Mouse (Mus musculus) intestine, postnatal 0 days (tissue): ENCODE data around the gene Phf13. TPM values are rescaled to one million over a fixed set of nuclear protein-coding genes. Genes with fewer than 3 reads are reported as not detected.

Experiments used
- ATAC-seq: fragments of 200-750 bp; cut with Nextera tagmentation; 2 replicates; pipeline ENCODE4 v1.8.0; 2017; ENCODE audit warnings: mild to moderate bottlenecking, moderate TSS enrichment, moderate library complexity
- H3K27ac ChIP-seq: fragments of 300-500 bp; sonication (generic); 2 replicates; pipeline ENCODE4 v1.5.1; 2014; ENCODE audit warnings: mild to moderate bottlenecking, low read depth, low read length, moderate library complexity
- H3K27me3 ChIP-seq: fragments of 300-500 bp; sonication (generic); replicated peaks from 2 replicates; pipeline ENCODE4 v1.6.1; 2014; ENCODE audit warnings: low read length, mixed read lengths; ENCODE audit not compliant: control insufficient read depth, insufficient read depth
- H3K36me3 ChIP-seq: fragments of 300-500 bp; sonication (generic); 2 replicates; pipeline ENCODE4 v1.6.1; 2014; ENCODE audit warnings: mild to moderate bottlenecking, moderate library complexity; ENCODE audit not compliant: control insufficient read depth, insufficient read depth
- H3K4me1 ChIP-seq: fragments of 300-500 bp; sonication (generic); replicated peaks from 2 replicates; pipeline ENCODE4 v1.6.1; 2014; ENCODE audit warnings: antibody characterized with exemption, low read length, mixed read lengths; ENCODE audit not compliant: control insufficient read depth, insufficient read depth
- H3K4me2 ChIP-seq: fragments of 300-500 bp; sonication (generic); replicated peaks from 2 replicates; pipeline ENCODE4 v1.6.1; 2014; ENCODE audit warnings: low read depth, mild to moderate bottlenecking, moderate library complexity
- H3K4me3 ChIP-seq: fragments of 300-500 bp; sonication (generic); 2 replicates; pipeline ENCODE4 v1.5.1; 2014; ENCODE audit warnings: low read depth, low read length
- H3K9ac ChIP-seq: fragments of 300-500 bp; sonication (generic); 2 replicates; pipeline ENCODE4 v1.6.1; 2014; ENCODE audit warnings: mild to moderate bottlenecking, low read depth, low read length
- H3K9me3 ChIP-seq: fragments of 300-500 bp; sonication (generic); 2 replicates; pipeline ENCODE4 v1.6.1; 2016; ENCODE audit warnings: mixed run types; ENCODE audit not compliant: control insufficient read depth
- CTCF ChIP-seq: sonication (generic); IDR thresholded peaks from 2 replicates; pipeline ENCODE4 v1.5.1; 2016; ENCODE audit warnings: low read depth, mild to moderate bottlenecking, control low read depth, antibody characterized with exemption, moderate library complexity
- WGBS: fragments of 180-500 bp; shearing (Covaris S2); extraction: QIAGEN DNeasy Blood & Tissue Kit; methylation state at CpG from one replicate; pipeline ENCODE4 v1.1.7; 2014; 5-methylcytosine and 5-hydroxymethylcytosine counted together
- polyA plus RNA-seq: library from polyadenylated mRNA; unstranded; fragments of >200 nt; fragmentation: Nextera tagmentation; extraction: Ambion mirVana; gene quantifications from 2 replicates; pipeline ENCODE4 v1.2.1, GENCODE M21; 2015

The Phf13 gene
- polyA plus RNA-seq, 1 experiment from 2014 or later, result 10.6 TPM

GRCm38 (mm10) chr4:152006812-152007211 lies 10.8 kb upstream of the Phf13 start:
- H3K9me3 ChIP-seq, result no peaks in the 10 kb centered on the region
- no peak overlapping the region; the same call in 1 of the 2 replicates for H3K27ac ChIP-seq
- H3K27me3 ChIP-seq, result no peaks in the 10 kb centered on the region
- H3K4me3 ChIP-seq, result no peak overlapping the region
- H3K4me1 ChIP-seq, result peaks cover 8% of the 10 kb centered on the region
- peak overlapping the region; percentile 100; the same call in 1 of the 2 replicates for H3K4me2 ChIP-seq
- WGBS, result 61% methylated on average over 3 of the region's 3 CpGs
- H3K9ac ChIP-seq, result no peak overlapping the region
- TF ChIP-seq CTCF, result no peak
- no peak for ATAC-seq
- H3K36me3 ChIP-seq, result no peaks in the 10 kb centered on the region; the same call in 1 of the 2 replicates

- 75% methylated on average over 6 of the region's 6 CpGs for WGBS
- H3K4me1 ChIP-seq, result peaks cover 8% of the 10 kb centered on the region
- no peak overlapping the region for H3K9ac ChIP-seq
- no peaks in the 10 kb centered on the region for H3K9me3 ChIP-seq
- no peak for ATAC-seq
- H3K4me3 ChIP-seq, result no peak overlapping the region
- peak; percentile 55 for TF ChIP-seq CTCF
- no peak overlapping the region for H3K27ac ChIP-seq
- H3K4me2 ChIP-seq, result no peak overlapping the region
- H3K36me3 ChIP-seq, result no peaks in the 10 kb centered on the region
- H3K27me3 ChIP-seq, result no peaks in the 10 kb centered on the region
Observed at GRCm38 (mm10) chr4:152006137-152006536, 10.1 kb upstream of the Phf13 start.

GRCm38 (mm10) chr4:152002063-152002462 lies 6.0 kb upstream of the Phf13 start:
- ATAC-seq, result no peak
- Histone ChIP-seq H3K4me2 (no peak overlapping the region), H3K36me3 (no peaks in the 10 kb centered on the region), H3K9ac (no peak overlapping the region), H3K4me3 (no peak overlapping the region), H3K9me3 (no peaks in the 10 kb centered on the region), H3K4me1 (no peaks in the 10 kb centered on the region), H3K27me3 (no peaks in the 10 kb centered on the region), H3K27ac (no peak overlapping the region)
- no peak for TF ChIP-seq CTCF
- WGBS, result 64% methylated on average over 3 of the region's 3 CpGs

DNA sequence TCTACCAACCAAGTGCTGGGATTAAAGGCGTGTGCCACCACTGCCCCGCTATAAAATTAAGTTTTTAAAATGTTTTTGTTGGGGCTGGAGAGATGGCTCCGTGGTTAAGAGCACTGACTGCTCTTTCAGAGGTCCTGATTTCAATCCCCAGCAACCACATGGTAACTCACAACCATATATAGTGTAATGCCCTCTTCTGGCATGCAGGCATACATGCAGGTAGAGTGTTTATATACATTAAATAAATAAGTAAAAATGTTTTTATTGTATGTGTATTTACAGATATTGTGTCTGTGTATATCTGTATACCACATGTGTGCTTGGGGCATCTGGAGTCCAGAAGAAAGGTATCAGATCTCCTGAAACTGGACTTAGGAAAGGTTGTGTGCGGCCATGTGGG lies 5.3 kb upstream of the Phf13 start:
- H3K27ac ChIP-seq, result no peak overlapping the region
- no peak for ATAC-seq
- WGBS, result 75% methylated on average over 4 of the region's 4 CpGs
- no peaks in the 10 kb centered on the region for H3K9me3 ChIP-seq
- H3K4me3 ChIP-seq, result no peak overlapping the region
- no peaks in the 10 kb centered on the region for H3K4me1 ChIP-seq
- H3K4me2 ChIP-seq, result no peak overlapping the region
- H3K27me3 ChIP-seq, result no peaks in the 10 kb centered on the region
- peak; percentile 38 for TF ChIP-seq CTCF
- H3K36me3 ChIP-seq, result no peaks in the 10 kb centered on the region
- no peak overlapping the region for H3K9ac ChIP-seq

- ATAC-seq, result no peak
- Histone ChIP-seq H3K9ac (no peak overlapping the region), H3K36me3 (no peaks in the 10 kb centered on the region; the same call in 1 of the 2 replicates), H3K4me3 (no peak overlapping the region), H3K27ac (no peak overlapping the region), H3K4me1 (no peaks in the 10 kb centered on the region), H3K4me2 (no peak overlapping the region), H3K27me3 (no peaks in the 10 kb centered on the region), H3K9me3 (no peaks in the 10 kb centered on the region)
- 20% methylated on average over 4 of the region's 4 CpGs for WGBS
- no peak for TF ChIP-seq CTCF
Observed at GRCm38 (mm10) chr4:152000906-152001305, 4.8 kb upstream of the Phf13 start.

GRCm38 (mm10) chr4:151999481-151999880 lies 3.4 kb upstream of the Phf13 start:
- TF ChIP-seq CTCF, result no peak
- WGBS, result 75% methylated on average over 3 of the region's 3 CpGs
- ATAC-seq, result no peak
- Histone ChIP-seq H3K36me3 (no peaks in the 10 kb centered on the region; the same call in 1 of the 2 replicates), H3K27me3 (no peaks in the 10 kb centered on the region), H3K4me1 (no peaks in the 10 kb centered on the region), H3K9ac (no peak overlapping the region), H3K9me3 (no peaks in the 10 kb centered on the region), H3K4me3 (no peak overlapping the region), H3K27ac (no peak overlapping the region), H3K4me2 (no peak overlapping the region)

DNA sequence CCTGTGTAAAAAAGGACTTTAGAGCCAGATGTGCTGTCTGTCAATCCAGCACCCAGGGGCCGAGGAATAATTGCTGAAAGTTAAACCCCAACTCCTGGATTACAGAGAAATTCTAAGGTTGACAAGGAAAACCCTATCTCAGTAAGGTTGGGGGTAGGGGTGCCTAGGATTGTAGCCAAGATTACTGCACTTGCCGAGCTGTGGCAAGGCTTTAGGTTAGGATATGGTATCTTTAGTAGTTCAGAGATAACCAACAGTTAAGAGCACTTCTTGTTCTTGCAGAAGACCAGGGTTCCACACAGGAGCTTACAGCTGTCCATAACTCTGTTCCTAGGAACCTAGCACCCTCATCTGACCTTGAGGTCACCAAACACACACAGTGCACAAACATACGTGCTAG lies 1.6 kb upstream of the Phf13 start:
- H3K4me2 ChIP-seq, result peak overlapping the region; percentile 93
- TF ChIP-seq CTCF, result no peak
- H3K4me1 ChIP-seq, result no peaks in the 10 kb centered on the region
- no peak for ATAC-seq
- H3K9ac ChIP-seq, result 0 out of 2 replicates have a peak overlapping the region, but pooled peaks have one; percentile 67
- no peaks in the 10 kb centered on the region; the same call in 1 of the 2 replicates for H3K36me3 ChIP-seq
- WGBS, result 68% methylated on average over 3 of the region's 3 CpGs
- no peaks in the 10 kb centered on the region for H3K9me3 ChIP-seq
- H3K27me3 ChIP-seq, result no peaks in the 10 kb centered on the region
- no peak overlapping the region for H3K4me3 ChIP-seq
- H3K27ac ChIP-seq, result no peak overlapping the region
